Mouse (Mus musculus) WW6 (cell line): ENCODE measurements at regions not wholly inside any gene's neighbourhood (a gene's known extent, or its start where the extent isn't known, plus 50 kb on each side); places are given as distances from the start of the nearest gene placed in this dataset.

ENCODE experiments used
- DNase-seq: peaks from one replicate; pipeline ENCODE4 v3.0.0-alpha.2; 2013; ENCODE audit warnings: low read depth, low spot score

GRCm38 (mm10) chr5:46488140-46488942, 630.9 kb upstream of the Lcorl start:
- DNase-seq = no peak

GRCm38 (mm10) chr5:46486740-46487326, 629.4 kb upstream of the Lcorl start:
- no peak for DNase-seq

- no peak for DNase-seq
Observed at GRCm38 (mm10) chr5:46456356-46456755, 598.9 kb upstream of the Lcorl start.

DNA sequence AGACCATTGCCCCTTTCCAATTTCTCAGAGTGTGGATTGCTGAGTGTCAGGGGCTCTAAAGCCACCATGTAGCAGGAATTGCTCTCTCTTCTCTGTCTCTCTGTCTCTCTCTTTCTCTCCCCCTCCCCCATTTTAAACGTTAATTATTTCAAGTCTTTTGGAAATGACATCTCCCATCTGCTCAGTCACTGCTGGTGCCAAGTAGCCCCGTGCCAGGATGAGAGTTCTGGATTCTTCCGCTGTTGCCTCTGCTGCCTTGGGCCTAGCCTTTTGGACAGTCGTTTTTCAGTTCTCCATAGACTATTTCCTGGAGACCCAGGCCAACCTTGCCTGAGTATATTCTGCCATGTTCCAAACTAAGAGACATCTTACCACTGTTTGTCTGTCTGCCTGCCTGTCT, 590.9 kb upstream of the Lcorl start:
- no peak for DNase-seq

- no peak for DNase-seq
Observed at GRCm38 (mm10) chr5:46445844-46446243, 588.4 kb upstream of the Lcorl start.

DNA sequence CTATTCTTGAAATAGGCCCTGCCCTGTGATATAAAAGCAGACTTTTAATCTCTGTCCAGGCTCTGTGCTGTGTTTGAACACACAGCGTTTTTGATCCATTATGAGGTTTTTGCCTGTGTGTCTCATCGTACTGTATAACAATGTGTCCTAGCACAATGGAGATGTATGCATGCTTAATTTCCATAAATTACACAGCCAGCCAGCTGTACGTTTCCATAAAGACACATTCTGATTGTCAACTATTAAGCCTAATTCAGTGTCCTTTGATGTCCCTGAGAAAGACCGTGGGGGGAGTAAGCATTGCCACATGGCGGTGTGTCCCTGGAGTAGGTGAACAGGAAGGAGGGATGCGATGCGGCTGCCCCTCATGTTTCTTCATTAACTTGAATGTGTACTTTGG, 587.7 kb upstream of the Lcorl start:
- no peak for DNase-seq

- no peak for DNase-seq
Observed at GRCm38 (mm10) chr5:46443805-46444340, 586.5 kb upstream of the Lcorl start.

GRCm38 (mm10) chr5:46442600-46443248, 585.3 kb upstream of the Lcorl start:
- DNase-seq = no peak

- no peak for DNase-seq
Observed at GRCm38 (mm10) chr5:46441716-46442115, 584.3 kb upstream of the Lcorl start.

- no peak for DNase-seq
Observed at GRCm38 (mm10) chr5:46431644-46432367, 574.4 kb upstream of the Lcorl start.

GRCm38 (mm10) chr5:46422738-46423137, 565.3 kb upstream of the Lcorl start:
- no peak for DNase-seq

GRCm38 (mm10) chr5:46406969-46407368, 549.6 kb upstream of the Lcorl start:
- DNase-seq = no peak

DNA sequence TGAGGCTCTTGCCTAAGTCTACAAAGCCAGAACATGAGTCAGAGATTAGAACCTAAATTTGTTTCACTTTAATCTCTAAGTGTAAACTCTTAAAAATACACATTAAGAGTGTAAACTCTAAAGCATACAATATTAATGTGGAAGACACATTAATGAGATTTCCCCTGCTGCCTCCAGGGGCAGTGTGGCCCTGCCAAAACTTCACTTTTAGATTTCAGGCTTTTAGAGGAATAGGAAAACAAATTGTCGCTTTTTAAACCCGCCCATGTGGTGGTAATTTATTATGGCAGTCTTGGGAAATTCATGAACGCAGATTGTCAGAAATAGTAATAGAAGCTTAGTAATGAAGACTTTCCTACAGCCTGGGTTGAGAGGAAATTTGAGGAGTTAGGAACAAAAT, 549.0 kb upstream of the Lcorl start:
- DNase-seq = no peak

DNA sequence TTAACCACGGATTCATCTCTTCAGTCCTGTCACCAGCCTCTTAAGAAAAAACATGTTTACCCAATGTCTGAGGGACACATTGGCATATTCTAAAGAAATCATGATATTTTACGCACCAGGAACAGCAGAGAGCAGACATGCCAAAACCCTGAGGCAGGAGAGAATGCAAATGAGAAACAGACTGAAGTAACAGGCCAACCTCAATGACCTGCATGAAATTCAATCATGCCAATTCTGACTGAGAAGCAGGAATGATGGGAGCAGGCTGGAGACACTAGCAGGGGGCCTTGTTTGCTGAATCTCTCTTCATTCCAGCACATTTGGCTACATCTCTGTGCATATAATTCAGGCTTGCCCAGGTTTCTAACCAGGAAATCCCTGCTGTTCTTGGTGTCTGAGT, 529.2 kb upstream of the Lcorl start:
- DNase-seq = no peak

GRCm38 (mm10) chr5:46367328-46367727, 509.9 kb upstream of the Lcorl start:
- DNase-seq = no peak

DNA sequence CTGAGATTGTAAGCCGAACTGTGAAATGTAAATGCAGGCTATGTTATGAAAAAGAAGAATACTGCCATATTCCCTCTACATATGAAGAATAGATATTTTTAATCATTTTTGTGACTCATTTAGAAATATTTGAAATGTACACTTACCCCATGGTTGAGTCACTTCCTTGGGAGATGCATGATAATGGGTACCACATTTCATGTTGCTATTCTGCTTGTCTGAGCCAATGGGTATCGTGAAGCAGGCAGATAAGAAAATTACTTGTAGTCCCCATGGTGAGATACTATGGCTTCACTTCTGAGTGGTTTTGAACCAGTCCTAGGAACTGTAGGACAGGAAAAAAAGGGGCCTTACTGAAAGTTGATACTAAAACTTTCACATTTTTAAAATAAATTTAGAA, 506.2 kb upstream of the Lcorl start:
- DNase-seq = no peak

- DNase-seq = no peak
Observed at GRCm38 (mm10) chr5:46361637-46362036, 504.2 kb upstream of the Lcorl start.

- no peak for DNase-seq
Observed at GRCm38 (mm10) chr5:46348448-46348847, 491.0 kb upstream of the Lcorl start.

- peak; percentile 57 for DNase-seq
Observed at GRCm38 (mm10) chr5:46347368-46348083, 490.1 kb upstream of the Lcorl start.

DNA sequence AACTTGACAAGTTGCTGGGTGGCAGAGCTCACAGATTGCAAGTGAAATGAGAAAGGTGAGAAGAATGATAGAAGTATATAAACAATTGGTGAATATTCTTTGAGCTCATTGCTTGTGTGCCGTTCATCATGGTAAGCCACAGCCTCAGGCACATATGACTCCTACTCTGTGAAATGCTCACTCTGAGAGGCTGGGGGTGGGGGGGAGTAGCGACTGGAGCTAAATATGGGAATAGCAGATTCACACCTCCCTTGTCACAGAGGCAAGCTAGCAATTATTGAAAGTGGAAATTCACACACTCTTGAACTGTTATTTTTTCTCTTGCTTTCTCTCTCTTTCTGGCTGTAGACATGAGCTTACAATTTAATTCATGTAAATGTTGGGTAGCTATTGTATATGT, 481.0 kb upstream of the Lcorl start:
- DNase-seq = no peak

DNA sequence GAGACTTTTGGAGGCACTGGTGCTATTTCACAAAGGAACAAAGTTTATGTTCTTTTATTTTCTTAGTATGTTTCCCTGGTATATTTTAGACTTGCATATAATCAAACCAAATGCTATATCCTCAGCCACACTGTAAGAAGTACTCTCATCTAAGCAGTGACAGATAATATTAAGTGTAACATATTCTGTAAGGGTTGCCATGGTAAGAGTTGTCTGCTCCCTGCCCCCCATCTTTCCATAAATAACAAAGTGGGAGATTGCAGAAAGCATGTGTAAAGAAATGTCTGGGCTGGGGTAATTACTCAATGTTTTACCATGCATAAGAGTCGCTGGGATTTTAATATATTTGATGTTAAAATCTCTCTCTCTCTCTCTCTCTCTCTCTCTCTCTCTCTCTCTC, 473.5 kb upstream of the Lcorl start:
- no peak for DNase-seq
